Mouse (Mus musculus): Measurements from ENCODE around the gene Armh3.

DNA sequence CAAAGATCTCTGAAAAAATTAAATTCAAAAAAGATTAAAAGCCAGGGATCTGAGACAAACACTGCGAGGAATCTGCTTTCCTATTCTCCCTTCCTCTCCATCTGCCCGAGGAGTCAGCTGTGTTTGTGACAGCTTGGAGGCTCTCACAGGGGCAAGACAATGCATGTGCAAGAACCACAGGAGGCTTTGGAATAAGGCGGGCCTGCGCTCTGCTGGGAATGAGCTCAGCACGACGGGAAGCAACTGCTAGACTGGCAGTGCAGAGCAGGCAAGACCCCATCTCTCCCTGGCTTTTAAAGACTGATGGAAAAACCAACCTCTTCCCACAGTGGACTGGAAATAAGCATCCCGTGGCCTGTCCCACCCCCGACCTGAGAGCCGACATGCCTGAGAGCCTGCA, 60.8 kb downstream of the Armh3 start:
- TF ChIP-seq POLR2A (IDR thresholded peaks at IDR 0.05; ENCODE audit: insufficient read depth, low read depth, low read length) (no peak), CTCF (IDR thresholded peaks at IDR 0.05) (no peak)
